Mouse (Mus musculus): ENCODE data around the gene Stxbp1. TPM values are rescaled to one million over a fixed set of nuclear protein-coding genes. Genes with fewer than 3 reads are reported as not detected.
A peak's percentile ranks its signal among the peaks of the same experiment; 100 is the strongest.

The Stxbp1 gene
- polyA plus RNA-seq, 1 experiment from 2014 or later: 19.3 TPM

- H3K4me3 ChIP-seq (replicated peaks): peak overlapping the region; percentile 51
- H3K27me3 ChIP-seq: peaks cover 37% of the 10 kb centered on the region
- H3K4me1 ChIP-seq: peaks cover 17% of the 10 kb centered on the region
- peak overlapping the region; percentile 92 for H3K4me2 ChIP-seq
- WGBS: 4% methylated on average over 56 of the region's 58 CpGs
- peaks cover 19% of the 10 kb centered on the region for H3K36me3 ChIP-seq
- peak overlapping the region; percentile 30; the same call in 1 of the 2 replicates for H3K9ac ChIP-seq
- ATAC-seq (replicated peaks; ENCODE audit: low FRiP score): peak; percentile 40; the same call in 1 of the 2 replicates
- no peak overlapping the region; the same call in 1 of the 2 replicates for H3K27ac ChIP-seq
- no peaks in the 10 kb centered on the region for H3K9me3 ChIP-seq (replicated peaks)
These were observed 105.5 kb downstream of the Stxbp1 start for GRCm38 (mm10) chr2:32741273-32742172.

- WGBS: 7% methylated on average over 11 of the region's 11 CpGs
- no peak for ATAC-seq (replicated peaks; ENCODE audit: low FRiP score)
- Histone ChIP-seq H3K27ac (no peak within 1 kb of the TSS), H3K27me3 (peaks cover 37% of the 10 kb centered on the region), H3K9me3 (replicated peaks) (no peaks in the 10 kb centered on the region), H3K4me3 (replicated peaks) (peak within 1 kb of the TSS; percentile 51), H3K9ac (peak within 1 kb of the TSS; percentile 30; the same call in 1 of the 2 replicates), H3K4me1 (peaks cover 21% of the 10 kb centered on the region), H3K36me3 (peaks cover 12% of the 10 kb centered on the region), H3K4me2 (peak within 1 kb of the TSS; percentile 92)
These were observed 106.2 kb downstream of the Stxbp1 start, which contains the start of gene 6330409D20Rik for GRCm38 (mm10) chr2:32740916-32741272. Gene 6330409D20Rik (minus strand): TSS chr2:32741016.

GRCm38 (mm10) chr2:32739311-32739710 is 107.7 kb downstream of the Stxbp1 start:
- Histone ChIP-seq H3K4me3 (replicated peaks) (no peak overlapping the region), H3K4me1 (peaks cover 37% of the 10 kb centered on the region), H3K36me3 (no peaks in the 10 kb centered on the region), H3K4me2 (no peak overlapping the region), H3K27ac (no peak overlapping the region), H3K9me3 (replicated peaks) (no peaks in the 10 kb centered on the region), H3K9ac (no peak overlapping the region), H3K27me3 (peaks cover 37% of the 10 kb centered on the region)
- no peak for ATAC-seq (replicated peaks; ENCODE audit: low FRiP score)
- WGBS: 73% methylated on average over 4 of the region's 4 CpGs

Other genes starting within 250 kb of the Stxbp1 start
- gene St6galnac6, start 247.5 kb downstream of the Stxbp1 start, polyA plus RNA-seq (2015; fragmentation: Nextera tagmentation; extraction: Ambion mirVana): 17.0 and 17.6 TPM in 2 replicates
- gene Ak1, start 225.5 kb downstream of the Stxbp1 start, polyA plus RNA-seq (2015; fragmentation: Nextera tagmentation; extraction: Ambion mirVana): 32.6 and 34.4 TPM in 2 replicates
- 71.9 and 82.1 TPM in 2 replicates for gene Eng, start 200.7 kb downstream of the Stxbp1 start, polyA plus RNA-seq (2015; fragmentation: Nextera tagmentation; extraction: Ambion mirVana)
- 33.7 and 40.3 TPM in 2 replicates for gene Fpgs, start 143.1 kb downstream of the Stxbp1 start, polyA plus RNA-seq (2015; fragmentation: Nextera tagmentation; extraction: Ambion mirVana)
- 108 and 118 TPM in 2 replicates for gene Cdk9, start 134.2 kb downstream of the Stxbp1 start, polyA plus RNA-seq (2015; fragmentation: Nextera tagmentation; extraction: Ambion mirVana)
- gene Sh2d3c, start 126.2 kb downstream of the Stxbp1 start, polyA plus RNA-seq (2015; fragmentation: Nextera tagmentation; extraction: Ambion mirVana): 32.5 and 37.2 TPM in 2 replicates
- gene 6330409D20Rik, start 106.2 kb downstream of the Stxbp1 start, polyA plus RNA-seq (2015; fragmentation: Nextera tagmentation; extraction: Ambion mirVana): 0.18 TPM in 1 of 2 replicates, not detected in the other
- 64.8 and 70.5 TPM in 2 replicates for gene Tor2a, start 90.0 kb downstream of the Stxbp1 start, polyA plus RNA-seq (2015; fragmentation: Nextera tagmentation; extraction: Ambion mirVana)
- gene Ttc16, start 71.6 kb downstream of the Stxbp1 start, polyA plus RNA-seq (2015; fragmentation: Nextera tagmentation; extraction: Ambion mirVana): 0.15 and 0.25 TPM in 2 replicates
- gene Ptrh1, start 71.5 kb downstream of the Stxbp1 start, polyA plus RNA-seq (2015; fragmentation: Nextera tagmentation; extraction: Ambion mirVana): 5.1 and 5.5 TPM in 2 replicates
- 0.45 and 0.64 TPM in 2 replicates for gene Cfap157, start 62.8 kb downstream of the Stxbp1 start, polyA plus RNA-seq (2015; fragmentation: Nextera tagmentation; extraction: Ambion mirVana)
- 44.5 and 47.7 TPM in 2 replicates for gene Fam129b, start 28.9 kb upstream of the Stxbp1 start, polyA plus RNA-seq (2015; fragmentation: Nextera tagmentation; extraction: Ambion mirVana)
- 204 and 210 TPM in 2 replicates for gene Rpl12, start 114.3 kb upstream of the Stxbp1 start, polyA plus RNA-seq (2015; fragmentation: Nextera tagmentation; extraction: Ambion mirVana)
- gene Lrsam1, start 114.4 kb upstream of the Stxbp1 start, polyA plus RNA-seq (2015; fragmentation: Nextera tagmentation; extraction: Ambion mirVana): 11.2 and 12.2 TPM in 2 replicates
- gene Slc2a8, start 134.8 kb upstream of the Stxbp1 start, polyA plus RNA-seq (2015; fragmentation: Nextera tagmentation; extraction: Ambion mirVana): 28.9 and 30.6 TPM in 2 replicates